Mouse (Mus musculus) embryonic facial prominence, embryonic 13.5 days (tissue): ENCODE measurements around the gene Gm5105. TPM values are rescaled to one million over a fixed set of nuclear protein-coding genes. Genes with fewer than 3 reads are reported as not detected.

Source experiments
- ATAC-seq: fragments of 200-750 bp; cut with Nextera tagmentation; 2 replicates; pipeline ENCODE4 v1.8.0; 2017; ENCODE audit warnings: low read depth; ENCODE audit not compliant: insufficient number of reproducible peaks, insufficient read depth, low FRiP score, low TSS enrichment
- H3K27ac ChIP-seq: fragments of 300-500 bp; sonication (generic); 2 replicates; pipeline ENCODE4 v1.5.1; 2015; ENCODE audit warnings: moderate library complexity, mild to moderate bottlenecking, inconsistent platforms
- H3K27me3 ChIP-seq: fragments of 300-500 bp; sonication (generic); 2 replicates; pipeline ENCODE4 v1.6.1; 2015; ENCODE audit warnings: mild to moderate bottlenecking, inconsistent platforms
- H3K36me3 ChIP-seq: fragments of 300-500 bp; sonication (generic); 2 replicates; pipeline ENCODE4 v1.6.1; 2015; ENCODE audit warnings: mild to moderate bottlenecking, inconsistent platforms
- H3K4me1 ChIP-seq: fragments of 300-500 bp; sonication (generic); 2 replicates; pipeline ENCODE4 v1.6.1; 2015; ENCODE audit warnings: inconsistent platforms
- H3K4me2 ChIP-seq: fragments of 300-500 bp; sonication (generic); 2 replicates; pipeline ENCODE4 v1.6.1; 2015; ENCODE audit warnings: moderate library complexity, mild to moderate bottlenecking, inconsistent platforms
- H3K4me3 ChIP-seq: fragments of 300-500 bp; sonication (generic); 2 replicates; pipeline ENCODE4 v1.5.1; 2015; ENCODE audit warnings: mild to moderate bottlenecking, inconsistent platforms
- H3K9ac ChIP-seq: fragments of 300-500 bp; sonication (generic); 2 replicates; pipeline ENCODE4 v1.6.1; 2015; ENCODE audit warnings: mild to moderate bottlenecking, inconsistent platforms
- H3K9me3 ChIP-seq: fragments of 300-500 bp; sonication (generic); 2 replicates; pipeline ENCODE4 v1.6.1; 2016; ENCODE audit warnings: inconsistent platforms
- WGBS: fragments of 180-500 bp; shearing (Covaris S2); methylation state at CpG from one replicate; pipeline ENCODE4 v1.1.7; 2015; ENCODE audit warnings: mixed read lengths; 5-methylcytosine and 5-hydroxymethylcytosine counted together
- polyA plus RNA-seq: library from polyadenylated mRNA; unstranded; fragments of >200 nt; fragmentation: Nextera tagmentation; extraction: Ambion mirVana; gene quantifications from 2 replicates; pipeline ENCODE4 v1.2.1, GENCODE M21; 2015

Gm5105 gene
- polyA plus RNA-seq, 1 experiment from 2014 or later, result not detected

- Histone ChIP-seq H3K4me3 (no peak overlapping the region), H3K27ac (peak overlapping the region; percentile 78)
- WGBS, result 46% methylated on average over 3 of the region's 3 CpGs
Measured at GRCm38 (mm10) chr3:138095301-138095700, 28.1 kb upstream of the Gm5105 start.

DNA sequence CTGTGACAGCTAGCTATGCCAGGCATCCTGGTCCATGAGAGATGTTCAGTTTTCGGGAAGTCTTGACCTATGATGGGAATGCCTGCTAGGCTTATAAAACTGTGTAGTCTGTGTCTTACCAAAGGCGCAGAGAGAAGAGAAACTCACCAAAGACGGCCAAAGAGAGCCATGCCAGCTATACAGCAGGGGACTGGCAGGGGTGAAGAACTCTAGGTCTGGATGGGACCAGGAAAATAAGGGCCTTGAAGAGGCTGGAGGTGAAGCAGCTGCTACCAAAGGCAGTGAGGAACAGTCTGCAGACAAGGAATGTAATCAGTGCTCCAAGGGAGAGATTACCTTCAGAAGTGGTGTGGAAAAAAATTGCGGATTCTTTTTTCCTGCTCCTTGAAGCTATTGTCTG, 16.7 kb upstream of the Gm5105 start:
- Histone ChIP-seq H3K27me3 (no peaks in the 10 kb centered on the region), H3K4me1 (0 out of 2 replicates have a peak, but pooled peaks cover 3% of the 10 kb centered on the region), H3K9me3 (no peaks in the 10 kb centered on the region), H3K4me3 (no peak overlapping the region), H3K4me2 (no peak overlapping the region), H3K9ac (no peak overlapping the region), H3K36me3 (no peaks in the 10 kb centered on the region), H3K27ac (no peak overlapping the region)
- WGBS, result 82% methylated on average over 4 of the region's 4 CpGs
- ATAC-seq, result no peak

More at GRCm38 (mm10) chr3:138095301-138095700, 28.1 kb upstream of the Gm5105 start:
- no peak for ATAC-seq
- peak overlapping the region; percentile 32; the same call in 1 of the 2 replicates for H3K4me2 ChIP-seq
- H3K9me3 ChIP-seq, result no peaks in the 10 kb centered on the region
- H3K9ac ChIP-seq, result no peak overlapping the region
- no peaks in the 10 kb centered on the region for H3K36me3 ChIP-seq
- peaks cover 26% of the 10 kb centered on the region for H3K4me1 ChIP-seq
- H3K27me3 ChIP-seq, result no peaks in the 10 kb centered on the region

GRCm38 (mm10) chr3:138083073-138083637, 16.0 kb upstream of the Gm5105 start:
- Histone ChIP-seq H3K4me2 (no peak overlapping the region), H3K27ac (no peak overlapping the region), H3K9ac (no peak overlapping the region), H3K9me3 (no peaks in the 10 kb centered on the region), H3K27me3 (no peaks in the 10 kb centered on the region), H3K4me3 (no peak overlapping the region), H3K4me1 (0 out of 2 replicates have a peak, but pooled peaks cover 3% of the 10 kb centered on the region), H3K36me3 (no peaks in the 10 kb centered on the region)
- ATAC-seq, result no peak
- WGBS, result 92% methylated on average over 1 of the region's 1 CpGs

GRCm38 (mm10) chr3:138078701-138079100, 11.5 kb upstream of the Gm5105 start:
- no peak overlapping the region for H3K27ac ChIP-seq
- no peaks in the 10 kb centered on the region for H3K36me3 ChIP-seq
- H3K4me3 ChIP-seq, result no peak overlapping the region
- no peak for ATAC-seq
- no peak overlapping the region for H3K9ac ChIP-seq
- H3K9me3 ChIP-seq, result no peaks in the 10 kb centered on the region
- no peak overlapping the region for H3K4me2 ChIP-seq
- peaks cover 7% of the 10 kb centered on the region; the same call in 1 of the 2 replicates for H3K4me1 ChIP-seq
- WGBS, result 86% methylated on average over 1 of the region's 1 CpGs
- H3K27me3 ChIP-seq, result no peaks in the 10 kb centered on the region

- no peak overlapping the region for H3K4me3 ChIP-seq
- no peak overlapping the region for H3K4me2 ChIP-seq
- no peak overlapping the region for H3K27ac ChIP-seq
- 61% methylated on average over 11 of the region's 11 CpGs for WGBS
- H3K4me1 ChIP-seq, result peaks cover 4% of the 10 kb centered on the region; the same call in 1 of the 2 replicates
- no peaks in the 10 kb centered on the region for H3K36me3 ChIP-seq
- ATAC-seq, result no peak
- H3K9ac ChIP-seq, result no peak overlapping the region
- H3K27me3 ChIP-seq, result no peaks in the 10 kb centered on the region
- H3K9me3 ChIP-seq, result no peaks in the 10 kb centered on the region
Measured at GRCm38 (mm10) chr3:138077476-138078340, 10.5 kb upstream of the Gm5105 start.

- no peak overlapping the region for H3K9ac ChIP-seq
- peaks cover 18% of the 10 kb centered on the region for H3K4me1 ChIP-seq
- H3K4me2 ChIP-seq, result no peak overlapping the region
- H3K4me3 ChIP-seq, result no peak overlapping the region
- WGBS, result 69% methylated on average over 8 of the region's 8 CpGs
- H3K27me3 ChIP-seq, result no peaks in the 10 kb centered on the region
- peak overlapping the region; percentile 40; the same call in 1 of the 2 replicates for H3K27ac ChIP-seq
- H3K36me3 ChIP-seq, result no peaks in the 10 kb centered on the region
- H3K9me3 ChIP-seq, result no peaks in the 10 kb centered on the region
- ATAC-seq, result no peak
Measured at GRCm38 (mm10) chr3:138075209-138075608, 8.0 kb upstream of the Gm5105 start.

GRCm38 (mm10) chr3:138074214-138074613, 7.0 kb upstream of the Gm5105 start:
- ATAC-seq, result no peak
- H3K27me3 ChIP-seq, result no peaks in the 10 kb centered on the region

DNA sequence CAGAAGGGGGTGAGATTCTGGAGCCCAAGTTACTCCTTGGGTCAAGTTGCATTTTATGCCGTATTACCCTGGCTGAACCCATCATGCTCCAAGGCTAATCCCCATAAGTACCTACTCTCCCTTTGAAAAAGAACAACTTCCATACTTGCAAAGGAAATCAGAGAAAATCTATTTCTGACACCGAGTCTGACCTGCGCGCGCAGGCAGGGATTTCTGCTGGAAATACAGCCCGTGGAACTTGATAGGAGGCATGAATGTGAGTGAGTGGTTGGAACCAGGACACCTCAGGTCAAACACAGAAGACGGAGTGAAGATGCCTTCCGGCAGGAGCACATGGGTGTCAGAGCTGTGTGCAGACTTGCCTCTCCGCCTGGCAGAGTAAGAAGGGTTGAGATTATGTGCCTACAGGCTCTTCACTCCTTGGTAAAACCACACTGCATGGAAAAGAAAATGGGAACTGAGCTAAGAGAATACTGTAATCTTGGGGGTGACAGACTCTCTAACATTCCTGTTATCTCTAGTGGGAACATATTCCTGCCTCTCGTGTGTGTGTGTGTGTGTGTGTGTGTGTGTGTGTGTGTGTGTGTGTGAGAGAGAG, 4.4 kb upstream of the Gm5105 start:
- no peak overlapping the region for H3K27ac ChIP-seq
- H3K36me3 ChIP-seq, result no peaks in the 10 kb centered on the region
- H3K4me1 ChIP-seq, result peaks cover 25% of the 10 kb centered on the region
- no peak for ATAC-seq
- peak overlapping the region; percentile 9; the same call in 1 of the 2 replicates for H3K4me2 ChIP-seq
- H3K9ac ChIP-seq, result no peak overlapping the region
- 47% methylated on average over 10 of the region's 10 CpGs for WGBS
- no peaks in the 10 kb centered on the region for H3K27me3 ChIP-seq
- no peak overlapping the region for H3K4me3 ChIP-seq
- H3K9me3 ChIP-seq, result no peaks in the 10 kb centered on the region

More at GRCm38 (mm10) chr3:138074214-138074613, 7.0 kb upstream of the Gm5105 start:
- no peak overlapping the region for H3K4me2 ChIP-seq
- no peak overlapping the region for H3K4me3 ChIP-seq
- WGBS, result 80% methylated on average over 1 of the region's 1 CpGs
- H3K9me3 ChIP-seq, result no peaks in the 10 kb centered on the region
- peaks cover 22% of the 10 kb centered on the region for H3K4me1 ChIP-seq
- no peak overlapping the region for H3K9ac ChIP-seq
- H3K27ac ChIP-seq, result no peak overlapping the region
- no peaks in the 10 kb centered on the region for H3K36me3 ChIP-seq

GRCm38 (mm10) chr3:138071004-138071403, 3.8 kb upstream of the Gm5105 start:
- Histone ChIP-seq H3K4me1 (peaks cover 31% of the 10 kb centered on the region), H3K9me3 (no peaks in the 10 kb centered on the region), H3K36me3 (no peaks in the 10 kb centered on the region), H3K27me3 (no peaks in the 10 kb centered on the region), H3K4me3 (no peak overlapping the region), H3K9ac (no peak overlapping the region), H3K27ac (peak overlapping the region; percentile 28; the same call in 1 of the 2 replicates), H3K4me2 (no peak overlapping the region)
- no peak for ATAC-seq
- WGBS, result 5% methylated on average over 1 of the region's 1 CpGs

GRCm38 (mm10) chr3:138069756-138070511, 2.7 kb upstream of the Gm5105 start:
- Histone ChIP-seq H3K27me3 (no peaks in the 10 kb centered on the region), H3K9ac (0 out of 2 replicates have a peak overlapping the region, but pooled peaks have one; percentile 16), H3K4me3 (no peak overlapping the region), H3K4me2 (no peak overlapping the region), H3K27ac (peak overlapping the region; percentile 51; the same call in 1 of the 2 replicates), H3K4me1 (peaks cover 37% of the 10 kb centered on the region), H3K36me3 (no peaks in the 10 kb centered on the region), H3K9me3 (no peaks in the 10 kb centered on the region)
- ATAC-seq, result no peak
- 68% methylated on average over 18 of the region's 18 CpGs for WGBS

DNA sequence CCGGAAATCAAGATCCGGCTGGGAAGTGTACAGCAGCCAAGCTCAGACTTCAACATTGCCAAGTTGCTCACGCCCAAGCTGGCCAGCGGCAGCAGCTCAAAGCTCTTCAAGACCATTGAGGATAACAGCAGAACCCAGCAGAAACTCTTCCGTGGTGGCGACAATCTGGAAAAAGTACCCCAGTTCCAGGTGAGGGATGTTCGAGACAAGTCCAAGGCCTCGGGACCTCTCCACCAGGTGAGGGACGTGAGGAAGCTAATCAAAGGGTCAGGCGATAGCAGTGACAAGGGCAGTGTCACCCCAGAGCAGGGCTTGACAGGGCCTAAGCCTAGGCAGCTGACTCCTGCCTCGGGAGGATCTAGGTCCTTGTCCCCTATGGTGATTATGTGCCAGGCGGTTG, 915 bp upstream of the Gm5105 start:
- Histone ChIP-seq H3K27ac (no peak overlapping the region), H3K4me2 (no peak overlapping the region), H3K9me3 (no peaks in the 10 kb centered on the region), H3K27me3 (no peaks in the 10 kb centered on the region), H3K36me3 (no peaks in the 10 kb centered on the region), H3K9ac (no peak overlapping the region), H3K4me1 (peaks cover 53% of the 10 kb centered on the region), H3K4me3 (no peak overlapping the region)
- 97% methylated on average over 12 of the region's 12 CpGs for WGBS
- no peak for ATAC-seq
